Mouse (Mus musculus) c-Kit-positive CD71-positive TER-119-positive erythroid progenitor cells, embryonic 14.5 days (primary cell): ENCODE data around the gene Exd2.
"Not testable (repeated sequence)": the region's sequence is repeated elsewhere in the genome, so short reads cannot be mapped to it uniquely, and the experiment has no call there.

Source experiments
- DNase-seq: peaks from one replicate; pipeline ENCODE4 v3.0.0-alpha.2; 2013; ENCODE audit warnings: low spot score

Gene Exd2

DNA sequence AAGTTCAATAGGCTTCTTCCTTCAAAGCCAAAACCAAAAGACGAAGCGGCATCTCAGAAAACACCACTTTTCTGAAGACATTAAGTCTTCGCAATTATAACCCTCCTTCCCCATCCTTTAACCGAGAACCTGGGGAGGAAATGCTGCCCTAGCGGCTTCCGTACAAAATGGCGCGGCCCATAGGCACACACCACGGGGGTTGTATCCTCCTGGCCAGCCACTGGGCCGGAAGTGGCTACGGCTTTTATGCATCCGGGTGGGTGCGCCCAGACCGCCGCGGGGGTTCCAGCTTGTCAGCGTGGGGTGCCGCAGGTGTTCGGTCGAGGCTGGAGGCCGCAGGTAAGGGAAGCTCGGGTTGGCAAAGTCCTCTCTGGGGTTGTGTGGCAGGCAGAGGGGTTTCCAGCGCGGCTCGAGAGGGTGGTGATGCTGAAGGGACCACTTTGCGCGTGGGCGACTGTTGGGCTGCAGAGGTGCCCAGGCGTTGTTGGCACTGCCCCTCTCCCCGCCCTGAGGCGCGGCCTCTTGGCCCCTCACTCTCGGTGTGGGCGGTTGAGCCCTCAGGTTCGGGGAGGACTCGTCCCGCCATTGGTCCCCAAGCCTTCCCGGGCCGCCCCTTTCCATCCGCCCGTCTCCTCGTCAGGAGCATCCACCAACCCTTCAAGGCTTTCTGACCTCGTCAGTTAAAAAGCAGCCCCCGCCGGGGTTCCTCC is at the start of gene Exd2:
Exd2 (plus strand) TSS at position 154 of the 710 bp plus-strand sequence.
- DNase-seq = peak; percentile 83

DNA sequence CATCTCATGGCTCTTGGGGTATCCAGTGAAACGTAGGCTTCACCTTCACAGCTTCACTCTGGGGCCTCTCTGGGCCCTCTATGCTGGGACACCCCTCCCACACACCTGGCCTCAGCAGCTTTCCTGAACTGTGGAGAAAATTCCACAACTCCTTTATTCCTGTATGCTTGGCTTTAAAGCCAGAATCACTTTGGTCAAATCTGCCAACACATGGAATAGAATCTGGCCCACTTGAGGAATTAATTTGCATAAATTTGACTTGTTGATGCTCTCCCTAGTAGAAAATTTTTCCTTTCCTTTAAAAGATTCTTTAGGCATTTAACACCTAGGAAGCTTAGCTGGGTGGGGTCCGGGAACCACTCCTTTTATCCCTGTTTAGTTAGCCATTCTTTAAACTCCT is 47.8 kb upstream of the Exd2 start:
- DNase-seq = no peak

DNA sequence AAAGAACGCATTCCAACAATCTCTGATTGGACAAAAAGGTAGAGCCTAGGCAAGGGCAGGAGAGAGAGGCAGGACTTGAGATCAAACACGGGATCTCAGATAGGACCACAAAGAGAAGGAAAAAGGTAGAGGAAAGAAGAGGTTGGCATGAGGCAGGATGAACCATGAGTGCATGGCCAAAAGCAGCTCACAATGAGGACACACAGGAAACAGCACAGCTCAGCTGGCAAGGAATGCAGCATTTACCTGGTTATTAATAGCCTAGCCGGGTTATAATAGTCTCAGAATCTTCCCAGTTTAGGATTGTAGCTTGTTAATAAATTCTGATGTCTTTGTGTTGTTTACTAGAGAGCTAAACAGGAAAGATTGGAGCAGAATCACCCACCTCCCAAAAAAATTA is 35.2 kb upstream of the Exd2 start:
- no peak for DNase-seq

DNA sequence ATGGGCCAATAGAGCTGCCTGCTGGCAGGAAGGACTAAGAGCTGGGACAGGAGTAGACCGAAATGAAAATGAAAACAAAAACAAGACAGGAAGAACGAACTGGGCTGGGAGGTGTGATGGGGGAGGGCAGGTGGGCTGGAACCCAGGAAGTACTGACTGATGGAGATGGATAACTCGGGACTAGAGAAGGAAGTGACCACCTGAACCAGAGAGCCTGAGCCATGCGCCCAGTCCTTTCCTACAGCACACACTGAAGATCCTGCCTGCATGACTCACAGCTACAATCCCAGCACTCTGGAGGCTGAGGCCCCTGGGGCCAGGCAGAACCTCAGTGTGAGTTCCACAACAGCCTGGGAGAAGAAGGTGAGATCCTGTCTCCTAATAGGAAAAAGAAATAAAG is 29.6 kb upstream of the Exd2 start:
- DNase-seq = no peak

DNA sequence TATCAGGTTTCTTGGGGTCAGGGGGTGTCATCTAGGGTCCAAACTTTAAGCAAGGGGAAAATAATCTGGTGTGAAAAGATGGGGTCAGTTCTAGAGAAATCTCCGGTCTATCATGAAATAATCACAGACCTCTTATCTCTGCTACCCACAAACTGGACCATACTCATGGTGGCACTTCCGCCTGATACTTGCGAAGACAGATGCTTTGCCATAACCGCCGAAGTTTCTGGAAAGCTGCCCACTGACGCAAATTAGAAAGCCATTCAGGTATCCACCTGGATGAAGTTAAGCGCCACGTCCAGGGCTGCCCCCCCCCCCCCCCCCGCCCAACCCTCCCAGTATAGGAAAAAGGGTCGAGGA is 28.3 kb upstream of the Exd2 start:
- DNase-seq = peak; percentile 8

DNA sequence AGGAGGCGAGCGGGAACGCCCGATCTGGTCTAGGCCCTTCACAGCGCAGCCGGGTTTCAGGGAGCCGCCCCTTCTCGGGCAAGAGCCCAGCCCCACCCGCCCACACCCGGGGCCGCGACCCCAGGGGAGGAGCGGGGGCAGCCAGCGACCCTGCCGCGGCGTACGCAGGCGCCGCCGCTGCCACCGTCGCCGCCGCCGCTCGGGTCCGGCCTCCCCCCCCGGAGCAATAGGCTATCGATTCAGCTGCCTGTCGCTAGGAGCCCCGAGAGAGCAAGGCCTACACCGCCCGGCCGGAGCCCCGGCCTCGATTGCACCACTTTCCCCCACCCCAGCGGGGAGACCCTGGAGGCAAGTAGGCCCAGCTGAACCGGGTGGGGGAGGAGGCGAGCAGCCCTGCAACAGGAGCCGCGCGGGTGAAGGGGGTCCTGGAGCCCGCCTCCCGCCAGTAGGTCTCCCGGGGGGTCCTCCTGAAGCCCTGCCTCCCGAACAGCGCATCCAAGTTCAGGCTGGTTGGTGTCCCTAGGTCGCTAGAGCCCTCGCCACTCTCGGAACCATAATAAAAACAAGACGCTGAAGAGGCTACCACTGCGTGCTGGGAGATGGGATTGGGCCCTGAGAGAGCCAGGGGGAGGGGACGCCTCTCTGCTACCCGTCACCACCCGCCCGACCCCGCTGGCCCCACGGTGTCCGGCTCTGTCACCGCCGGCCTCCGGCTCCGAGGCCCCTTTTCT is 27.8 kb upstream of the Exd2 start:
- DNase-seq = peak; percentile 51

DNA sequence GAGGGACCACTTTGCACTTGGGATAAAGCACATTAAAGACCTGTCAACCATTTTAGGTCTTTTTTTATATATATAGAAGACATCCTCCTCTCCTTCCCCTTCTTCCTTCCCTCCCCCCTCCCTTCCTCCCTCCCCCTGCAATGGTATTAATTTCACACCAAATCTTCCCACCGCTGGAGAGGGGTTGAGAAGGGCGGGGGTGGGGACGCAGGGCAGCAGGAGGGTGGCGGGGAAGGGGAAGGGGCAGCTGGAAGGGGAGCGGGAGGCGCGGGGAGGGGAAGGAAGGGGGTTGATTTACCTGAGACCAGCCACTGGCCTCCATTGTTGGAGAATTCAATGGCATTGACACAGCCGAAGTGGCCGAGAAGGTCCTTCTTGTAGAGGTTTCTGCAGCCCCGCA is 27.0 kb upstream of the Exd2 start:
- DNase-seq = peak; percentile 14

DNA sequence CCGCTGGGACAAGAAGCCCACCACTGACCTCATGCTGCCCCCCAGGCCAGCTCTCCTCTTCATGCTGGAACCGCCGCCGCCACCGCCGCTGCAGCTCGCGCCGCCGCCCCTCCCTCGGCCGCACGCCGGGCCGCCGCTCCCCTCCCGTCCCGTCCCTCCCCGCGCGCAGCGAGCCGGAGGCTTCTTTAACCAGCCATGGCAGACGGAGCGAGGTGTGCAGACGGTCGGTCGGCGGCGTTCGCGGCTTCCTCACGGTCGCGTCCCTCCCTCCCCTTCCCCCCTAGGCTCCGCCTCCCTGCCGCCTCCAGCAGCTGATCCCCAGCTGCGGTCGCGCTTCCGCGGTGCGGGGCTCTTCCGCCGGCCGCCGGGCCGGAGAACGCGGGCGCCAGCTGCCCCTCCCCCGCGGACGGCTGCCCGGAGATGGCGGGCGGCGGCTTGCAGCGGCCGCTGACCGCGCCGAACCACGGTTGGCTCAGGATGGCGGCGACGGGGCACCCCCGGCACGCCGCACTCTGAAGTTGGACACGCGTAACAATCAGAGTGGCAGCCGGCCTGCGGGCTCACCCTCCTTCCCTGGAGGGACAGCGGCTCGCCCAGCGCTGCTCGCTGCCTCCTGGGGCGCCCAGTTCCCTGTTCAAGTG is 26.4 kb upstream of the Exd2 start, which contains the start of gene Dcaf5:
Dcaf5 (minus strand) TSS at position 266 of the 641 bp plus-strand sequence.
- peak; percentile 65 for DNase-seq

DNA sequence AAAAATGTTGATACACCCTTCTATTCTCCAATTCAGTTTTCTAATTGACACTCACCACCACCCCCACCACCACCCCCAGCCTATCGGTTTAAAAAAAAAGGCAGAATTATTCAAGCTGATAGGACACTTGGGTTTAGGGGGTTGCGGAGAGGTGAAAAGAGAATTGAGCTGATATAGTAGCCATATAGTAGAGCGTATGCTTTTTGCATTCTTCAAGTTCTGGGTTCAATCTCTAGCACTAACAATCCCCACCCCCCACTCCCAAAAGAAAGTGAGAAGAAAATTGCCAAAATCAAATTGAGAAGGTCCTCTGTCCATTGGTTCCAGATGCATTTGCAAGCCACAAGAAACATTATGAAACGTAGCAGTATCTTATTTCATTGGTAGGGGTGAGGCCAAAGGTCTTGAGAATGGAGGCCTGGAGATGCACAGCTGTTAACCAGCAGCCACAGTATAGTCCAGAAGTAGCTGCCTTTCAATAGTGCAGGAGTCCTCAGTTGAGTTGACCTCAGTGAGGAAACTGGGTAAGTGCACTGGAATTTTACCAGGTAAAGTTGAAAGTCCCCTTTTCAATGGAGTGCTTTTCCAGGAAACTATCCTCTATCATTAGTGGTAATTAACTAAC is 25.7 kb upstream of the Exd2 start:
- no peak for DNase-seq

DNA sequence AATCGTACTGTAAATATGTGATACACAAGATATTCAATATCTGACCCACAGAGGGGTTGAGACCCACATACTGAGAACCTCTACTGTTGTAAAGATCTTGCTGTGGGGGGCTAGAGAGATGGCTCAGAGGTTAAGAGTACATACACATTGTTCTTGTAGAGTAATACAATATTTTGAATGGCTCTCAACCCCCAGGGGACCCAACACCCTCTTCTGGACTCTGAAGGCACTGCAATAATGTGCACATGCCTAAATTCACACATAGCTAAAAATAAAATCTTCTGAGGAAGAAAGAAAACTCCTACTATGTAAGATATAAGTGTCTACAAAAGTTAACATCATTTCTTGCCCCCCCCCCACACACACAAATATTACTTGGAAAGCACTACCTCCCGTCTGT is 21.9 kb upstream of the Exd2 start:
- DNase-seq = no peak

DNA sequence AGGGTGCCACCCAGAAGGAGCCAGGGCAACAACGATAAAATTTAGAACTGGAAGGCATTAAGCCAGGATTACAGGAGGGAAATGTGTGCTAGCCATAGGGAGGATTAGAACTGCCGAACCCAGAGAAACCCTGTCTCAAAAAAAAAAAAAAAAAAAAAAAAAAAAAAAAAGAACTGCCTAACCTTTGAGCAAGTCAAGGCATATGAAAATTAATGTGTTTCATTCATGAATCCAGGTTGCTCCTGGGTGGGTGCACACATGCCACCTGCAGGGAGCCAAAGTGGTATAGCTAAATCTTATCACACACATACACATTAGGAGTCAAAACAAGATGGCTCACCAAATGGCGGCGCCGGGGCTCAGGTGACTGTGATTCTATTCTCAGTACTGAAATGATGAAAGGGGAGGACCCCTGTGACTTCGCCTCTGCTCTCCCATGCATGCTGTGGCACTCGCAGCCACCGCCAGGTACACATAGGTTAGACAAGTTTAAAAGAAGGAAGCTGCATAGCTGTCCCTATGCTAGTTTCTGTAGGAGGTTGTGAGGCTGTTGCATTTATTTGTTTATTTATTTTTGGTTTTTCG is 18.3 kb upstream of the Exd2 start:
- no peak for DNase-seq

DNA sequence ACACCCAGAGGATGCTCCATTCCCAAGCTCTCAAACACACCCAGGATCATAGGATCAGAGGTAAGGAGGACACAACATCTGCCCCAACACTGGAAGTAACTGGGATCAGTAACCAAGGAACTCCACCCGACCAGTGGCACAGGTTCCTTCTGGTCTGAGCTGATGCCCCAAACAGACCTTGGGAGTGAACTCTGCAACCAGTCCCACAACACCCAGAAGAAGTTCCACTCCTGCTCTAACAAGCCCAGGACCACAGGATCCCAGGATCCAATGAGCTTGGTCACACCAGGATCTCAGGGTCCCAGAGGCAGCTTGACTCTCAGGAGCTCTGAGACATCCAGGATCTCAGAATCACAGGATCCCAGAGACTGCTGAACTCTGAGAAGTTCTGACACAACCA is 9.4 kb upstream of the Exd2 start:
- no peak for DNase-seq

DNA sequence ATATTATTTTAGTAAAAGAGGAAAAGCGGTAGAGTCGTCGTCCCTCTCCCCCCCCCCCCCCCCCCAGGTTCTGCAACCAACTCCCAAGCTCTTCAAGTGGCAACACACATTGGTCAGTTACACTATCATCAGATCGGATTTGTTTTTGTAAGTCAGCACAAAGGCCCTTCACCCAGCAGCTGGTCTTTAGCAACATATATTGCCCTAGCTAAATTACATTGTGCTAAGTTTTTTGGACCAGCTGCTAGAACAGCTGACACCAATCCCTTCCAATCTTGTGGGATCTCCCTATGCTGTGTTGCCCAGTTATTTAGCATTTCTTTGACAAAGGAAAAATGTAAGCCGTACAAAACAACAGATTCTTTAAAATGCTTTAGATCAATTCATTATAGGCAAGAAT is 4.9 kb upstream of the Exd2 start:
- no peak for DNase-seq

DNA sequence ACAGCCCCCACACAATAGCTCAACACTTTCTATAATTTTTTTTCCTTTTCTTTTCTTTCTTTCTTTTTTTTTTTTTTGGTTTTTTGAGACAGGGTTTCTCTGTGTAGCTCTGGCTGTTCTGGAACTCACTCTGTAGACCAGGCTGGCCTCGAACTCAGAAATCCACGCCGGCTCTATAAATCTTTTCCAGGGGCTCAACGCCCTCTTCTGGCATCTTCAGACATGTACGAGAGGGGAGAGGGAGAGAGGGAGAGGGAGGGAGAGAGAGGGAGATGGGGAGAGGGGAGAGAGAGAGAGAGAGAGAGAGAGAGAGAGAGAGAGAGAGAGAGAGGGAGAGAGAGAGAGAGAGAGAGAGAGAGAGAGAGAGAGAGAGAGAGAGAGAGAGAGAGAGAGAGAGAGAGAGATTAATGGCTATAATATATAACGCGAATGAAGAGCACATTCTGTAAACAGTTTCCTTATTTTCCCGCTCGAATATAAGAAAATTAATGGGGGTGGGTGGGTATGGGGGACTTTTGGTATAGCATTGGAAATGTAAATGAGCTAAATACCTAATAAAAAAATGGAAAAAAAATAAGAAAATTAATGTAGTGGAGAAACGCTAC is 501 bp upstream of the Exd2 start:
- DNase-seq = not testable (repeated sequence)

DNA sequence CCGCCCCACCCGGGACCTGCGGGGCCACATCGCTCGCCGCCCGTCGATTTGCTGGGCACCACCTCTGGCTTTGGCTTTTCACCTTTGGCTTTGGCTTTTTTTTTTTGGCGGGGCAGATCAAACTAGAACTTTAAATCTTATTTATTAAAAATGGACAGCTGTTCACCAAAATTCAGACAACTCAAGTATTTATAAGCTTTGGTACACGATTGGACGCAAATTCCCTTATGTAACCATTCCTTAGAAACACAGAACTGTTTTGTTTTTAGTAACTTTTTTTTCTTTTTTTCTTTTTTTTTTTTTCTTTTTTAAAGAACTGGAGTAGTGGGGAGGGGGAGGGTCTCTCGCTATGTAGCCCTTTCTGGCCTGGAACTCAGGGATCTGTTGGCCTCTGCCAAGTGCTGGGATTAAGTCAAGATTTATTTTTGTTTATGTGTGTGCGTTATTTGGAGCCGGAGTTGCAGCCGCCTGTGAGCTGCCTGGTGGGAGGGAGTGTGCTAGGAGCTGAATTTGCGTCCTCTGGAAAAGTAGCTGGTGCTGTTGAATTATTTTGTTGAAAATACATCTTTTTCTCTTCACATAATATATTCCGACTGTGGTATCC is 873 bp downstream of the Exd2 start:
- DNase-seq = no peak

DNA sequence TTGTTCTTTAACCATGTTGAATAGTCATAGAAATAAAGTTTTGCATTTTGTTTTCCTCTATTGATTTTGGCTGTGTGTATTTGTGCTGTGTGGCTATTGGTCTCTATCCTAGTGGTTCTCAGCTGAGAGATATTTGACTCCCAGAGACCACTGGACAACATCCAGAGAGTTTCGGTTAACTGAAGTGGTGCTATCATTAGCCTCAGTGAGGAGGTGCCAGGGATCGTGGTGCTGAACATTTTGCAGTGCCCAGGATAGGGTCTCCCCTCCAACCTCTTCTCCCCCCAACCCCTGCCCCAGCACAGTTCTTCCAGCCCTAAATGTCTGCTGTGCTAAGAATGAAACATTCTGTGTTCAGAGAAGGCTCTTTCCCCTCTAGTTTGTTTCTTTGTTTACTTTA is 7.3 kb downstream of the Exd2 start:
- DNase-seq = no peak

DNA sequence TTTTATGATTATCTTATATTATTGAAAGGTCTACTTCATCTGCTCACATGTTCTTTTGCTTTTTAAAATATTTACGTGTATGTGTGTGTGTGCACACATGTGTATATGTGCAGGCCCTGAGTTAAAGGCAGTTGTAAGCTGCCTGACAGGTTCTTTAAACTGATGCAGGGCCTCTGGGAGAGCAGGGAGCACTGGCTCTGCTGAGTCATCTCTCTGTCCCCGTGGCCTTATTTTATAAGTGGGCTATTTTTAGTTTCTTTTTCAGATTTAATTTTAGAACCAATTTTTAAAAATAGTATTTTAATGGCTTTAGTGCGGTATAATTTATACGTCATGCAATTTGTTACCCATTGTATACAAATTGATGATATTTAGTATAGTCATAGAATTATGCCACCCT is 9.0 kb downstream of the Exd2 start:
- no peak for DNase-seq

DNA sequence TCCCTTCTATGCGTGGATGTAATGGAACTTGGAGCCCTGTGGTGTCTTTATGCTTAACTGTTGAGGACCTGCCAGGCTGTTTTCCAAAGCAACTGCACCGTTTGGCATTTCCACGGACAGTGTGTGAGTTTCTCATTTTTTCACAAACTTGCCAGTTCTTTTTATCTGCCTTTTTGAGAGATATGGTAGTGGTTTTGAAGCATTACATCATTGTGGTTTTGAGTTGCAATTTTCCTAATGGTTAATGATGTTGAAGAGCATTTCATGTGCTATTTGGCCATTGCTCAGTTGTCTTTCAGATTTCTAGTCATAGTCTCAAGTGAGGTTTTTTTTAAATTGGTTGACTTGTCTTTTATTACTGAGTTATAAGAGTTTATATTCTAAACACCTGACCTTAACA is 10.8 kb downstream of the Exd2 start:
- DNase-seq = no peak

DNA sequence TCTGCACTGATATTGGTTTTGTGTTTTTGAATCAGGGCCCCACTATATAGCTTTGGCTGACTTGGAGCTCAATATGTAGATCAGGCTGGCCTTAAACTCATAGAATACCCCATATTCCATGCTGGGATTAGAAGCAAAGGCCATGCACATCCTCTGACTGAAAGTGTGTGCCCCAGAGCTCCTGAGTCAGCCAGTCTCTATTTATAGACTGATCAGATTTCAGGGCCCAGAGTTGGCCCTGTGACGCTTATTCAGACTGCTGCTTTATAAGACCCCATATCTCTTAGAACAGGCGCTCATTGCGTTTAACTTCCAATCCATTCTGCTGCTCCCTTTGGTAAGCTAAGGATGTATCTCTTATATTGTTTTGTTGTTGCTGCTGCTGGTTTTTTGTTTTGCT is 17.1 kb downstream of the Exd2 start:
- DNase-seq = no peak

DNA sequence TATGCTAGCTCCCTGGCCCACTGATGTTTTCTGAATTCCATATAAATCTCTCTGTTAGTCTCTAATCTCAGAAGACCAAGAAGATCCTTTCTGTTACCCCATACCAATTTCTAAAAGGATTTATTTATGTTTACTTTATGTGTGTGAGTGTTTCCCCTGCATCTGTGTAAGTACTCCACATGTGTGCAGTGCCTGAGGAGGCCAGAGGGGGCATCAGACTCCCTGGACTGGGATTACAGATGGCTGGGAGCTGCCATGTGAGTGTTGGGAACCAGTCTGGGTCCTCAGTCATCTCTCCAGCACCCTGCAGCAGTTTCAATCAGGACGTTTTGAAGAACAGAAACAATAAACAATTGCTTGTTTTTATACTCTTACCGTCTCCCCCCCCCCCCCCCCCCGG is 20.5 kb downstream of the Exd2 start:
- no peak for DNase-seq

DNA sequence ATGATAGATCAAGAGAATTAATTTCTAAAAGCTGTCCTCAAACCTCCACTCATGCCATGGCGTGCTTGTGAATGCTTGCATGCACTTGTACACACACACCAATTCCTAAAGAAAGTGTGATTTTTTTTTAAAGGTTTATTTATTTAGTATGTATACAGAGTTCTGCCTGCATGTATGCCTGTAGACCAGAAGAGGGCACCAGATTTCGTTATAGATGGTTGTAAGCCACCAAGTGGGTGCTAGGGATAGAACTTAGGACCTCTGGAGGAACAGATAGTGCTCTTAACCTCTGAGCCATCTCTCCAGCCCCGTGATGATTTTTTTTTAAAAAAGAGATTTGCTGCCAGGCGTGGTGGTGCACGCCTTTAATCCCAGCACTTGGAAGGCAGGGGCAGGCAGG is 30.4 kb downstream of the Exd2 start:
- no peak for DNase-seq

DNA sequence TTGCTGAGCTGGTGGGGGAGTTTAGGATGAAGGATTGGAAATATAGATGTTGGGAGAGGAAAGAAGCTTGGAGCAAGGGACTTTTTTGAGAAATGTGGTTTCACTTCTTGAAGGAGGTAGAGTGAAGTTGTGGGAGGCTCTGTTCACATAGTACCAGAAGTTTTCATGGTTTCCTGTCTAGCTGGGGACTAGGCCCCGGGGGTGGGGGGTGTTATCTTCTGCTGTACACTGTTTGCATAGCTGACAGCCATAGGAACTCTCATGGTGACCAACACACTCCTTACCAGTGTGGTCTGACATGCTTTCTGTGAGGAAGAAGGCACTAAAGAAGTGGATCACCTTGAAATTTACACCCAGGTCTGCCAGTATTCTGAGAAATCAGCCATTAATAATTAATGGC is 32.8 kb downstream of the Exd2 start:
- DNase-seq = no peak
